Mouse (Mus musculus): Measurements from ENCODE around the gene Clec4e. TPM values are rescaled to one million over a fixed set of nuclear protein-coding genes. Genes with fewer than 3 reads are reported as not detected.
"Not testable (repeated sequence)": the region's sequence is repeated elsewhere in the genome, so short reads cannot be mapped to it uniquely, and the experiment has no call there.

Gene Clec4e
- not detected in 2 replicates for polyA plus RNA-seq (2015; fragmentation: Nextera tagmentation; extraction: Ambion mirVana)

DNA sequence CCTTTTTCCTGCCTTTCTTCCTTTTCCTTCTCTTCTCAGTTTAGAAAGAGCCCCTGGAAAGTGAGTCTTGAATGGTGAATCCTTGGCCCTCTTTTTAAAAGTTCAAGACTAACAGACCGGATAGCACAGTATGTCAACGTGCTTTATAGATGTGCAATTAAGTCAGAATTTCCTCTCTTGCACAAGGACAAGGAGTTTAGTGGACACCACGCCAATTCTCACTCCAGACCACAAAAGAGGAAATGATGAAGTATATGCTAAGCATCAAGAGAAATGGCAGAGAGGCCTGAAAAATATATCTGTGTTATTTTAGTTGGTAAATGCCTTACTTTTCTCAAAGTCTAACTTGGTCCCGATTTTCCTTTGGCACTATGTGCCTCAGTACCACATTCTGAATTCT lies at the start of gene Clec4e:
Gene Clec4e, minus strand, starts transcription at position 118 of the 400 bp plus-strand sequence.
- Histone ChIP-seq H3K27me3 (no peaks in the 10 kb centered on the region), H3K4me3 (no peak within 1 kb of the TSS), H3K4me1 (no peaks in the 10 kb centered on the region), H3K4me2 (replicated peaks) (no peak within 1 kb of the TSS), H3K36me3 (no peaks in the 10 kb centered on the region), H3K9ac (replicated peaks) (no peak within 1 kb of the TSS), H3K27ac (replicated peaks) (no peak within 1 kb of the TSS), H3K9me3 (no peaks in the 10 kb centered on the region)
- WGBS: 83% methylated on average over 4 of the region's 4 CpGs
- no peak for ATAC-seq (replicated peaks)

GRCm38 (mm10) chr6:123332503-123332902 lies 42.8 kb upstream of the Clec4e start:
- Histone ChIP-seq H3K9ac (replicated peaks) (no peak overlapping the region), H3K9me3 (no peaks in the 10 kb centered on the region), H3K27ac (replicated peaks) (no peak overlapping the region), H3K27me3 (no peaks in the 10 kb centered on the region), H3K4me2 (replicated peaks) (no peak overlapping the region), H3K4me1 (no peaks in the 10 kb centered on the region), H3K4me3 (no peak overlapping the region), H3K36me3 (no peaks in the 10 kb centered on the region)
- no peak for ATAC-seq (replicated peaks)
- WGBS: 23% methylated on average over 2 of the region's 2 CpGs

GRCm38 (mm10) chr6:123308033-123308432 lies 18.4 kb upstream of the Clec4e start, which contains the start of gene Vmn2r19:
TSS of gene Vmn2r19 (plus strand) at chr6:123308333.
- no peak within 1 kb of the TSS for H3K27ac ChIP-seq (replicated peaks)
- no peak within 1 kb of the TSS for H3K4me2 ChIP-seq (replicated peaks)
- H3K9me3 ChIP-seq: no peaks in the 10 kb centered on the region; the same call in 1 of the 2 replicates
- ATAC-seq (replicated peaks): no peak
- no peaks in the 10 kb centered on the region for H3K36me3 ChIP-seq
- no peak within 1 kb of the TSS for H3K4me3 ChIP-seq
- no peaks in the 10 kb centered on the region for H3K4me1 ChIP-seq
- H3K9ac ChIP-seq (replicated peaks): no peak within 1 kb of the TSS
- 91% methylated on average over 2 of the region's 2 CpGs for WGBS
- no peaks in the 10 kb centered on the region for H3K27me3 ChIP-seq

DNA sequence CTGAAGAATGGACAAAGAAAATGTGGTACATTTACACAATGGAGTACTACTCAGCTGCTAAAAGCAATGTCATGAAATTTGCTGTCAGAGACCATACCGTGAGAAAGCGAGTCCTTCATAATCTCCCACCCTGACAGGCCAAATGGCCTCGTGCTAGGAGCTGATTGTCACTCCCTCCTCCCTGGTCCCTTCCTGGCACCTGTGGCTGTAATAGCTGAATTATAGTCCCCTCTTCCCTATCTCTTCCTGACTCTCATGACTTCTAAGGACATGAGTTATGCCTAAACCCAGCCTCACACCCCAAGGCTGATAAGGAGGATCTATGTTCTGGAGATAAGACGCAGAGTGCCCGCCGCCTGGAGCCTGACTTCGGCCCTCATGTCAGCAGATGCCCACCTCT lies 16.6 kb upstream of the Clec4e start:
- not testable (repeated sequence) for H3K27ac ChIP-seq (replicated peaks); H3K4me2 ChIP-seq (replicated peaks); H3K36me3 ChIP-seq; H3K9ac ChIP-seq (replicated peaks); H3K27me3 ChIP-seq; H3K4me1 ChIP-seq; H3K9me3 ChIP-seq; ATAC-seq (replicated peaks); H3K4me3 ChIP-seq
- 89% methylated on average over 7 of the region's 7 CpGs for WGBS

DNA sequence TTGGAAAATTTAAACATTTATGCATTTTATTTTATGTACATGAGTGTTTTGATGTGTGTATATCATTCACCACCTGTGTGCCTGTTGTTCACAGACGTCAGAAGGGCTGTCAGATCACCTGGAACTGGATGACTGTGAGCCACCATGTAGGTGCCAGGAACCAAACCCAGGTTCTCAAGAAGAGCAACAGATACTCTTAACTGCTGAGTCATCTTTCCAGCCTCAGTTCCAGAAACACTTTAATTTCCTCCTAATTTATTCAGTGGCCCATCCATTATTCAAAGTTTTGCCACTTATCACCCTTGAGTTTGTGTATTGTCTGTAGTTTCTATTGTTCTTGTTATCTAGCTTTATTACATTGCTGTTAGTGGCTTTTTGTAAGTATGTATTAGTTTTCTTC lies 7.0 kb upstream of the Clec4e start:
- no peaks in the 10 kb centered on the region for H3K4me1 ChIP-seq
- H3K36me3 ChIP-seq: no peaks in the 10 kb centered on the region
- no peak overlapping the region for H3K27ac ChIP-seq (replicated peaks)
- WGBS: 67% methylated on average over 1 of the region's 1 CpGs
- no peaks in the 10 kb centered on the region for H3K27me3 ChIP-seq
- no peak overlapping the region for H3K4me3 ChIP-seq
- no peaks in the 10 kb centered on the region for H3K9me3 ChIP-seq
- ATAC-seq (replicated peaks): no peak
- no peak overlapping the region for H3K4me2 ChIP-seq (replicated peaks)
- H3K9ac ChIP-seq (replicated peaks): no peak overlapping the region

DNA sequence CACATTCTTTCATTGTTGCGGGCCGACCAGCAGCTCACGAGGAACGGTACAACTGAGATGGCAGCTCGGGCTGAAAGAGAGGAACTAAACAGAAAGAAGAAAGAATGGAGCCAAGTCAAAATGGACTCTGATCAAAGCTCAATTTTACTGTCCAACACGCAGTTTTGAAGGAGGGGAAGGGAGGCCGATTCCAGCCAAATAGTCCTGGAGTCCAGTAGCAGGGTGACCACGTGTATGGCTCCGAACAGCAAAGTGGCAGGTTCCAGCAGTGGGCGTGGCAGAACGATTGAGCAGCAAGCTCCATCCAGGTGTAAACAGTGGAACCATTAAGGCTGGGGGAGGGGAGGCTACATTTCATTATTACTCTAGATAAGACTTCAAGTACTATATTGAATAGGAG lies 3.8 kb upstream of the Clec4e start:
- not testable (repeated sequence) for H3K4me2 ChIP-seq (replicated peaks); H3K36me3 ChIP-seq; ATAC-seq (replicated peaks); H3K4me1 ChIP-seq; H3K9ac ChIP-seq (replicated peaks); H3K4me3 ChIP-seq; H3K27ac ChIP-seq (replicated peaks); H3K9me3 ChIP-seq; H3K27me3 ChIP-seq
- WGBS: 91% methylated on average over 11 of the region's 11 CpGs

GRCm38 (mm10) chr6:123292751-123293400 lies 3.2 kb upstream of the Clec4e start:
- H3K36me3 ChIP-seq: no peaks in the 10 kb centered on the region
- H3K4me3 ChIP-seq: no peak overlapping the region
- no peak overlapping the region for H3K4me2 ChIP-seq (replicated peaks)
- no peak for ATAC-seq (replicated peaks)
- 95% methylated on average over 1 of the region's 1 CpGs for WGBS
- no peak overlapping the region for H3K27ac ChIP-seq (replicated peaks)
- H3K9ac ChIP-seq (replicated peaks): no peak overlapping the region
- H3K27me3 ChIP-seq: no peaks in the 10 kb centered on the region
- H3K4me1 ChIP-seq: no peaks in the 10 kb centered on the region
- no peaks in the 10 kb centered on the region for H3K9me3 ChIP-seq

- Histone ChIP-seq H3K9me3 (no peaks in the 10 kb centered on the region), H3K4me3 (no peak overlapping the region), H3K36me3 (no peaks in the 10 kb centered on the region), H3K27ac (replicated peaks) (no peak overlapping the region), H3K4me2 (replicated peaks) (no peak overlapping the region), H3K27me3 (no peaks in the 10 kb centered on the region), H3K9ac (replicated peaks) (no peak overlapping the region), H3K4me1 (no peaks in the 10 kb centered on the region)
- 87% methylated on average over 10 of the region's 10 CpGs for WGBS
- ATAC-seq (replicated peaks): no peak
These were observed 739 bp downstream of the Clec4e start for GRCm38 (mm10) chr6:123288931-123289330.

GRCm38 (mm10) chr6:123286311-123286710 lies 3.4 kb downstream of the Clec4e start:
- 91% methylated on average over 2 of the region's 2 CpGs for WGBS

GRCm38 (mm10) chr6:123279443-123279842 lies 10.2 kb downstream of the Clec4e start:
- 84% methylated on average over 2 of the region's 2 CpGs for WGBS
- no peaks in the 10 kb centered on the region for H3K4me1 ChIP-seq
- H3K27ac ChIP-seq (replicated peaks): no peak overlapping the region
- H3K4me3 ChIP-seq: no peak overlapping the region
- ATAC-seq (replicated peaks): no peak
- H3K36me3 ChIP-seq: no peaks in the 10 kb centered on the region
- no peak overlapping the region for H3K4me2 ChIP-seq (replicated peaks)
- no peak overlapping the region for H3K9ac ChIP-seq (replicated peaks)
- no peaks in the 10 kb centered on the region for H3K27me3 ChIP-seq
- no peaks in the 10 kb centered on the region for H3K9me3 ChIP-seq

More at GRCm38 (mm10) chr6:123286311-123286710, 3.4 kb downstream of the Clec4e start:
- H3K36me3 ChIP-seq: no peaks in the 10 kb centered on the region
- no peak overlapping the region for H3K27ac ChIP-seq (replicated peaks)
- H3K9ac ChIP-seq (replicated peaks): no peak overlapping the region
- ATAC-seq (replicated peaks): no peak
- no peaks in the 10 kb centered on the region for H3K4me1 ChIP-seq
- H3K27me3 ChIP-seq: no peaks in the 10 kb centered on the region
- H3K4me3 ChIP-seq: no peak overlapping the region
- H3K4me2 ChIP-seq (replicated peaks): no peak overlapping the region
- no peaks in the 10 kb centered on the region for H3K9me3 ChIP-seq

GRCm38 (mm10) chr6:123266945-123267344 lies 22.7 kb downstream of the Clec4e start:
- Histone ChIP-seq H3K4me1 (no peaks in the 10 kb centered on the region), H3K36me3 (no peaks in the 10 kb centered on the region), H3K27ac (replicated peaks) (no peak overlapping the region), H3K4me3 (no peak overlapping the region), H3K4me2 (replicated peaks) (no peak overlapping the region), H3K27me3 (no peaks in the 10 kb centered on the region), H3K9ac (replicated peaks) (no peak overlapping the region), H3K9me3 (no peaks in the 10 kb centered on the region)
- WGBS: 95% methylated on average over 5 of the region's 5 CpGs
- no peak for ATAC-seq (replicated peaks)

- ATAC-seq (replicated peaks): no peak
- no peak overlapping the region for H3K4me3 ChIP-seq
- no peaks in the 10 kb centered on the region for H3K4me1 ChIP-seq
- H3K36me3 ChIP-seq: no peaks in the 10 kb centered on the region
- H3K9ac ChIP-seq (replicated peaks): no peak overlapping the region
- 88% methylated on average over 4 of the region's 4 CpGs for WGBS
- H3K27me3 ChIP-seq: no peaks in the 10 kb centered on the region
- no peak overlapping the region for H3K4me2 ChIP-seq (replicated peaks)
- no peak overlapping the region for H3K27ac ChIP-seq (replicated peaks)
- H3K9me3 ChIP-seq: no peaks in the 10 kb centered on the region
These were observed 23.9 kb downstream of the Clec4e start for GRCm38 (mm10) chr6:123265809-123266208.

- WGBS: 89% methylated on average over 3 of the region's 3 CpGs
- no peak for ATAC-seq (replicated peaks)
- H3K36me3 ChIP-seq: no peaks in the 10 kb centered on the region
- H3K4me3 ChIP-seq: no peak overlapping the region
- no peaks in the 10 kb centered on the region for H3K27me3 ChIP-seq
- no peak overlapping the region for H3K4me2 ChIP-seq (replicated peaks)
- no peaks in the 10 kb centered on the region for H3K9me3 ChIP-seq
- H3K4me1 ChIP-seq: no peaks in the 10 kb centered on the region
- H3K27ac ChIP-seq (replicated peaks): no peak overlapping the region
- no peak overlapping the region for H3K9ac ChIP-seq (replicated peaks)
These were observed 25.5 kb downstream of the Clec4e start for GRCm38 (mm10) chr6:123264194-123264593.
